Mouse (Mus musculus): Measurements from ENCODE around the gene Ptprc. TPM values are rescaled to one million over a fixed set of nuclear protein-coding genes. Genes with fewer than 3 reads are reported as not detected.

Ptprc gene
- total and polyA plus RNA-seq, 3 experiments: 13.1 to 15.1 TPM; not detected in 1

DNA sequence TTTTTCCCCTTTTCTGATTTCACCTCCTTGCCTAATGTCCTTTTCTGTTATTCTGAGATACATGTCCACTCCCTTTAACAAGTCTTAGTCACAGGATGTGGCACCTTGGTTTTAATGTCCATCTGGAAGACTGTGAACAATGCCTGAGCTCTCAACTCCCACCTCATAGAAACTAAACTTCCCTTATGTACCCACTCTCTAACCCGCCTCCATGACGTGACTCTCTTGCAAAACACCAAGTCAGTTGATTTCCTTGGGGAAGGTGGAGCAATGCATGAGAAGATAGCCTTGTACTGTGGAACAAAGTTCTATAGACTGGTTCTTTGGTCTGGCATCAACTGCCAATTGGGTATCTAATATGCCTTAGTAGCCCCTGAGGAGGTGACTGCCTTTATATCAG is 16.6 kb downstream of the Ptprc start:
- peaks cover 0 to 4% of the 10 kb centered on the region in 2 experiments; a peak in 2 of 4 replicates for H3K36me3 ChIP-seq (ENCODE audit: control insufficient read depth in 1 of 2, insufficient read depth in 2 of 2, low read length in 2 of 2)
- TF ChIP-seq ZNF384 (IDR thresholded peaks at IDR 0.05; ENCODE audit: low read depth, low read length) (no peak), UBTF (IDR thresholded peaks at IDR 0.05; ENCODE audit: borderline replicate concordance, insufficient read depth, low read depth, low read length) (no peak), ELF1 (IDR thresholded peaks at IDR 0.05; ENCODE audit: low read depth, low read length) (no peak), TBP (IDR thresholded peaks at IDR 0.05; ENCODE audit: low read depth, low read length) (no peak), HCFC1 (IDR thresholded peaks at IDR 0.05; ENCODE audit: low read depth, low read length) (no peak)
- no peak for DNase-seq (ENCODE audit: low read depth, low spot score)
- peaks cover 3 to 9% of the 10 kb centered on the region in 2 experiments; a peak in 3 of 4 replicates for H3K4me1 ChIP-seq (ENCODE audit: control insufficient read depth in 1 of 2, insufficient read depth in 2 of 2, low read length in 2 of 2)
- H3K79me2 ChIP-seq (ENCODE audit: control insufficient read depth, insufficient read depth, low read length, poor library complexity): no peaks in the 10 kb centered on the region
- H3K27ac ChIP-seq (ENCODE audit: control insufficient read depth, low read depth, low read length): no peak overlapping the region
- H3K27me3 ChIP-seq (ENCODE audit: control insufficient read depth in 1 of 2, insufficient read depth in 2 of 2, low read length in 2 of 2): no peaks in the 10 kb centered on the region
- no peak overlapping the region for H3K4me3 ChIP-seq (ENCODE audit: control insufficient read depth in 1 of 2, insufficient read depth in 1 of 2, low read depth in 2 of 2, low read length in 2 of 2)
- no peak overlapping the region for H3K9ac ChIP-seq (ENCODE audit: control insufficient read depth, low read depth, low read length, poor library complexity, severe bottlenecking)
- no peaks in the 10 kb centered on the region for H3K9me3 ChIP-seq (replicated peaks; ENCODE audit: insufficient read depth, low read length)

DNA sequence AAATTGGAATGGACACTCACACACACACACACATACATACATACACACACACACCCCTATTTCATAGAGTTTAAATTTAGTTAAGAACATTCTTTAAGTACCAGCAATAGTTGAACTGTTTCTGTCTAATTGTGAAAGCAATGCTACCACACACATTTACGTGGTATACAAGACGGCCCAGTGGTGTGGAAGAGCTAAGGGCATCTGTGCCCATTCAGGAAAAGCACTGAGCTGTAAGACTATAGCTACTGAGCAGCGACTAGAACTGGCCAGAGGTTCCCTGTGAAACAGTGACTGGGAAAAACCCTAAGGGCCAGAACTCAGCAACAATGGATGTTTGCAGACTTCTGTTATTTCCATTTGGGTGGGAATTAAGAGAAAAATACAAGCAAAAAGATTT is 17.3 kb downstream of the Ptprc start:
- TF ChIP-seq JUND (IDR thresholded peaks at IDR 0.05; ENCODE audit: low read depth, low read length): no peak
- TF ChIP-seq ETS1 (IDR thresholded peaks at IDR 0.05; ENCODE audit: low read depth, low read length): no peak
- TF ChIP-seq GABPA (IDR thresholded peaks at IDR 0.05; ENCODE audit: low read depth, low read length): no peak
- TF ChIP-seq USF1 (IDR thresholded peaks at IDR 0.05; ENCODE audit: low read depth, low read length): no peak
- TF ChIP-seq TCF12 (IDR thresholded peaks at IDR 0.05; ENCODE audit: low read depth, low read length): no peak
- no peak for TF ChIP-seq E2F4 (IDR thresholded peaks at IDR 0.05; ENCODE audit: borderline replicate concordance, low read depth, low read length)
- no peak for TF ChIP-seq MYB (IDR thresholded peaks at IDR 0.05; ENCODE audit: low read depth, low read length)
- TF ChIP-seq TBP (IDR thresholded peaks at IDR 0.05; ENCODE audit: low read depth, low read length): no peak
- TF ChIP-seq MAX (IDR thresholded peaks at IDR 0.05; ENCODE audit: low read length): no peak
- no peak for TF ChIP-seq RAD21 (IDR thresholded peaks at IDR 0.05; ENCODE audit: low read depth, low read length)
- no peak for TF ChIP-seq NELFE (IDR thresholded peaks at IDR 0.05; ENCODE audit: low read depth, low read length)
- no peak for TF ChIP-seq RCOR1 (IDR thresholded peaks at IDR 0.05; ENCODE audit: low read depth, low read length)
- TF ChIP-seq POLR2AphosphoS2 (IDR thresholded peaks at IDR 0.05; ENCODE audit: low read length): no peak
- TF ChIP-seq CHD2 (IDR thresholded peaks at IDR 0.05; ENCODE audit: low read length): no peak
- Histone ChIP-seq H3K9ac (ENCODE audit: control insufficient read depth, low read depth, low read length, poor library complexity, severe bottlenecking) (no peak overlapping the region), H3K4me1 (ENCODE audit: control insufficient read depth in 1 of 2, insufficient read depth in 2 of 2, low read length in 2 of 2) (peaks cover 3 to 9% of the 10 kb centered on the region in 2 experiments; a peak in 3 of 4 replicates), H3K9me3 (replicated peaks; ENCODE audit: insufficient read depth, low read length) (no peaks in the 10 kb centered on the region), H3K27ac (ENCODE audit: control insufficient read depth, low read depth, low read length) (no peak overlapping the region), H3K27me3 (ENCODE audit: control insufficient read depth in 1 of 2, insufficient read depth in 2 of 2, low read length in 2 of 2) (no peaks in the 10 kb centered on the region), H3K4me3 (ENCODE audit: control insufficient read depth in 1 of 2, insufficient read depth in 1 of 2, low read depth in 2 of 2, low read length in 2 of 2) (no peak overlapping the region), H3K79me2 (ENCODE audit: control insufficient read depth, insufficient read depth, low read length, poor library complexity) (no peaks in the 10 kb centered on the region), H3K36me3 (ENCODE audit: control insufficient read depth in 1 of 2, insufficient read depth in 2 of 2, low read length in 2 of 2) (peaks cover 0 to 4% of the 10 kb centered on the region in 2 experiments; a peak in 2 of 4 replicates)
- no peak for DNase-seq (ENCODE audit: low read depth, low spot score)

Data from MEL (cell line).